Mouse (Mus musculus) testis, adult 2 months (tissue): ENCODE measurements at regions not wholly inside any gene's neighbourhood (a gene's known extent, or its start where the extent isn't known, plus 50 kb on each side); places are given as distances from the start of the nearest gene placed in this dataset.
"Not testable (repeated sequence)": the region's sequence is repeated elsewhere in the genome, so short reads cannot be mapped to it uniquely, and the experiment has no call there.

Experiments
- H3K27ac ChIP-seq: fragments of 200-500 bp; 2 replicates; pipeline ENCODE4 v1.5.1; 2012; ENCODE audit warnings: low read depth, low read length; ENCODE audit not compliant: control insufficient read depth, insufficient read depth
- H3K27me3 ChIP-seq: fragments of 200-500 bp; 2 replicates; pipeline ENCODE4 v1.6.1; 2012; ENCODE audit warnings: mild to moderate bottlenecking, low read length, moderate library complexity; ENCODE audit not compliant: control insufficient read depth, insufficient read depth
- H3K36me3 ChIP-seq: fragments of 200-500 bp; 2 replicates; pipeline ENCODE4 v1.6.1; 2012; ENCODE audit warnings: mild to moderate bottlenecking, low read length; ENCODE audit not compliant: control insufficient read depth, insufficient read depth
- H3K4me1 ChIP-seq: fragments of 200-500 bp; 2 replicates; pipeline ENCODE4 v1.6.1; 2012; ENCODE audit warnings: low read length; ENCODE audit not compliant: control insufficient read depth, insufficient read depth
- H3K4me3 ChIP-seq: fragments of 200-500 bp; 2 replicates; pipeline ENCODE4 v1.5.1; 2012; ENCODE audit warnings: low read depth, mild to moderate bottlenecking, low read length, moderate library complexity, mixed read lengths; ENCODE audit not compliant: control insufficient read depth
- CTCF ChIP-seq: fragments of 200-500 bp; IDR thresholded peaks from 2 replicates; pipeline ENCODE4 v1.5.1; 2012; ENCODE audit warnings: low read depth, mild to moderate bottlenecking, inconsistent platforms, low read length, moderate library complexity; ENCODE audit not compliant: control insufficient read depth, insufficient read depth, insufficient replicate concordance
- POLR2A ChIP-seq: fragments of 200-500 bp; IDR thresholded peaks from 2 replicates; pipeline ENCODE4 v1.6.1; 2012; ENCODE audit warnings: low read depth, mild to moderate bottlenecking, inconsistent platforms, low read length, moderate library complexity; ENCODE audit not compliant: control insufficient read depth

GRCm38 (mm10) chr8:126872133-126872532 is 73.5 kb downstream of the Tomm20 start:
- TF ChIP-seq POLR2A: no peak
- TF ChIP-seq CTCF: no peak
- no peaks in the 10 kb centered on the region for H3K4me1 ChIP-seq
- H3K36me3 ChIP-seq: no peaks in the 10 kb centered on the region
- H3K4me3 ChIP-seq: no peak overlapping the region
- no peak overlapping the region for H3K27ac ChIP-seq
- H3K27me3 ChIP-seq: no peaks in the 10 kb centered on the region

- Histone ChIP-seq H3K4me1 (no peaks in the 10 kb centered on the region), H3K36me3 (no peaks in the 10 kb centered on the region), H3K4me3 (no peak overlapping the region), H3K27ac (no peak overlapping the region; the same call in 1 of the 2 replicates), H3K27me3 (no peaks in the 10 kb centered on the region)
- TF ChIP-seq CTCF (no peak), POLR2A (no peak)
Observed at GRCm38 (mm10) chr8:126869464-126869850, 76.2 kb downstream of the Tomm20 start.

- no peak overlapping the region for H3K4me3 ChIP-seq
- no peaks in the 10 kb centered on the region for H3K27me3 ChIP-seq
- no peak for TF ChIP-seq POLR2A
- no peak for TF ChIP-seq CTCF
- H3K36me3 ChIP-seq: no peaks in the 10 kb centered on the region
- no peak overlapping the region; the same call in 1 of the 2 replicates for H3K27ac ChIP-seq
- H3K4me1 ChIP-seq: no peaks in the 10 kb centered on the region
Observed at GRCm38 (mm10) chr8:126868831-126869463, 76.7 kb downstream of the Tomm20 start.

- Histone ChIP-seq H3K27ac (no peak overlapping the region), H3K27me3 (no peaks in the 10 kb centered on the region), H3K4me1 (no peaks in the 10 kb centered on the region), H3K4me3 (no peak overlapping the region), H3K36me3 (no peaks in the 10 kb centered on the region)
- no peak for TF ChIP-seq CTCF
- no peak for TF ChIP-seq POLR2A
Observed at GRCm38 (mm10) chr8:126867121-126867988, 78.3 kb downstream of the Tomm20 start.

GRCm38 (mm10) chr8:126864314-126864948 is 81.2 kb downstream of the Tomm20 start:
- Histone ChIP-seq H3K27me3 (no peaks in the 10 kb centered on the region), H3K4me3 (no peak overlapping the region), H3K4me1 (no peaks in the 10 kb centered on the region), H3K27ac (no peak overlapping the region), H3K36me3 (no peaks in the 10 kb centered on the region)
- TF ChIP-seq CTCF: no peak
- TF ChIP-seq POLR2A: no peak

GRCm38 (mm10) chr8:126863661-126864060 is 82.0 kb downstream of the Tomm20 start:
- not testable (repeated sequence) for H3K4me1 ChIP-seq, H3K27me3 ChIP-seq, H3K36me3 ChIP-seq, H3K27ac ChIP-seq, H3K4me3 ChIP-seq

- H3K4me3 ChIP-seq: no peak overlapping the region
- no peak overlapping the region for H3K27ac ChIP-seq
- H3K36me3 ChIP-seq: no peaks in the 10 kb centered on the region
- no peaks in the 10 kb centered on the region for H3K27me3 ChIP-seq
- TF ChIP-seq CTCF (no peak), POLR2A (no peak)
- H3K4me1 ChIP-seq: no peaks in the 10 kb centered on the region
Observed at GRCm38 (mm10) chr8:126861754-126862153, 83.9 kb downstream of the Tomm20 start.
